Mouse (Mus musculus): ENCODE measurements around the gene Hells. TPM values are rescaled to one million over a fixed set of nuclear protein-coding genes. Genes with fewer than 3 reads are reported as not detected.

Gene Hells
- polyA plus RNA-seq, 1 experiment from 2014 or later = 59.9 TPM

- no peaks in the 10 kb centered on the region for H3K27me3 ChIP-seq (ENCODE audit: control insufficient read depth, insufficient read depth, low read length)
- H3K4me2 ChIP-seq (replicated peaks; ENCODE audit: low read depth, low read length) = no peak overlapping the region
- 88% methylated on average over 1 of the region's 1 CpGs for WGBS
- H3K36me3 ChIP-seq (ENCODE audit: control insufficient read depth, insufficient read depth, low read length) = no peaks in the 10 kb centered on the region
- no peaks in the 10 kb centered on the region for H3K9me3 ChIP-seq (ENCODE audit: control insufficient read depth, low read length)
- no peak for DNase-seq (ENCODE audit: low spot score)
- no peak for ATAC-seq (ENCODE audit: low FRiP score)
- no peak overlapping the region for H3K9ac ChIP-seq (ENCODE audit: low read depth, low read length)
- no peak overlapping the region for H3K27ac ChIP-seq (ENCODE audit: low read depth, low read length)
- no peaks in the 10 kb centered on the region for H3K4me1 ChIP-seq (replicated peaks; ENCODE audit: control insufficient read depth, insufficient read depth, low read length)
- no peak overlapping the region for H3K4me3 ChIP-seq (ENCODE audit: low read depth, low read length)
Measured at GRCm38 (mm10) chr19:38998676-38999075, 68.0 kb downstream of the Hells start.

- DNase-seq (ENCODE audit: low spot score) (no peak), ATAC-seq (ENCODE audit: low FRiP score) (no peak)
- Histone ChIP-seq H3K27ac (ENCODE audit: low read depth, low read length) (no peak overlapping the region), H3K9ac (ENCODE audit: low read depth, low read length) (no peak overlapping the region), H3K36me3 (ENCODE audit: control insufficient read depth, insufficient read depth, low read length) (no peaks in the 10 kb centered on the region), H3K9me3 (ENCODE audit: control insufficient read depth, low read length) (no peaks in the 10 kb centered on the region), H3K4me3 (ENCODE audit: low read depth, low read length) (no peak overlapping the region), H3K4me1 (replicated peaks; ENCODE audit: control insufficient read depth, insufficient read depth, low read length) (no peaks in the 10 kb centered on the region), H3K4me2 (replicated peaks; ENCODE audit: low read depth, low read length) (no peak overlapping the region), H3K27me3 (ENCODE audit: control insufficient read depth, insufficient read depth, low read length) (no peaks in the 10 kb centered on the region)
- 92% methylated on average over 1 of the region's 1 CpGs for WGBS
Measured at GRCm38 (mm10) chr19:39005132-39005531, 74.4 kb downstream of the Hells start.

DNA sequence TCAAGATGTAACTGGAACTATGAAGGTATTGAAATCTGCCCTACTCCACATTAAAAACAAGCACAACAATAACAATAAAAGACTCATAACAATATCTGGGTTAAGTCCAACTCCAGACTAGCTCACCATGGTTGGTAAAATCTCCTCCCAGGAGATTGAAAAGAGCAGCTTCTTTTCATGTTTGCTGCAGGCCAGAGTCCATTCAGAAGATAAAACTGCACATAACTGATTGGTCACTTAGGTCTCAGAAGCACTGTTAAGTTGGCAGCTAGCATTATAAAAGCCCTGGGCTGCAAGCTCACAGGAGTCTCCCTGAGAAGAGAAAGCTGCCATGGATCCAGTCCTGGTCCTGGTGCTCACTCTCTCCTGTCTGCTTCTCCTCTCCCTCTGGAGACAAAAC lies 76.0 kb downstream of the Hells start, which contains the start of gene Cyp2c55:
TSS of gene Cyp2c55 (plus strand) at position 305 of the 400 bp plus-strand sequence.
- no peak for ATAC-seq (ENCODE audit: low FRiP score)

More for the DNA sequence above, 76.0 kb downstream of the Hells start, which contains the start of gene Cyp2c55:
- no peaks in the 10 kb centered on the region for H3K9me3 ChIP-seq (ENCODE audit: control insufficient read depth, low read length)
- no peak within 1 kb of the TSS for H3K4me2 ChIP-seq (replicated peaks; ENCODE audit: low read depth, low read length)
- H3K4me1 ChIP-seq (replicated peaks; ENCODE audit: control insufficient read depth, insufficient read depth, low read length) = no peaks in the 10 kb centered on the region
- H3K4me3 ChIP-seq (ENCODE audit: low read depth, low read length) = no peak within 1 kb of the TSS
- H3K36me3 ChIP-seq (ENCODE audit: control insufficient read depth, insufficient read depth, low read length) = no peaks in the 10 kb centered on the region
- H3K27me3 ChIP-seq (ENCODE audit: control insufficient read depth, insufficient read depth, low read length) = no peaks in the 10 kb centered on the region
- no peak for DNase-seq (ENCODE audit: low spot score)
- no peak within 1 kb of the TSS for H3K27ac ChIP-seq (ENCODE audit: low read depth, low read length)
- no peak within 1 kb of the TSS for H3K9ac ChIP-seq (ENCODE audit: low read depth, low read length)

Other genes with a start within 250 kb of the Hells start
- gene Noc3l, start 111.7 kb upstream of the Hells start, polyA plus RNA-seq (2014; fragmentation: Nextera tagmentation; extraction: Ambion mirVana) = 12.3 and 12.6 TPM in 2 replicates
- 2.9 and 4.6 TPM in 2 replicates for gene Tbc1d12, start 94.3 kb upstream of the Hells start, polyA plus RNA-seq (2014; fragmentation: Nextera tagmentation; extraction: Ambion mirVana)
- gene Cyp2c55, start 76.1 kb downstream of the Hells start, polyA plus RNA-seq (2014; fragmentation: Nextera tagmentation; extraction: Ambion mirVana) = not detected in 2 replicates
- gene Cyp2c65, start 130.1 kb downstream of the Hells start, polyA plus RNA-seq (2014; fragmentation: Nextera tagmentation; extraction: Ambion mirVana) = not detected in 2 replicates
- not detected in 2 replicates for gene Cyp2c66, start 183.0 kb downstream of the Hells start, polyA plus RNA-seq (2014; fragmentation: Nextera tagmentation; extraction: Ambion mirVana)